Mouse (Mus musculus) intestine, embryonic 16.5 days (tissue): ENCODE results near the gene Clptm1. TPM values are rescaled to one million over a fixed set of nuclear protein-coding genes. Genes with fewer than 3 reads are reported as not detected.

Source experiments
- ATAC-seq: fragments of 200-750 bp; cut with Nextera tagmentation; 2 replicates; pipeline ENCODE4 v1.8.0; 2017; ENCODE audit warnings: moderate TSS enrichment, moderate library complexity
- H3K27ac ChIP-seq: fragments of 300-500 bp; sonication (generic); 2 replicates; pipeline ENCODE4 v1.5.1; 2014; ENCODE audit warnings: mild to moderate bottlenecking, low read length
- H3K27me3 ChIP-seq: fragments of 300-500 bp; sonication (generic); replicated peaks from 2 replicates; pipeline ENCODE4 v1.6.1; 2014; ENCODE audit warnings: low read length, control low read depth, mixed read lengths; ENCODE audit not compliant: control insufficient read depth, insufficient read depth
- H3K36me3 ChIP-seq: fragments of 300-500 bp; sonication (generic); 2 replicates; pipeline ENCODE4 v1.6.1; 2014; ENCODE audit warnings: low read length, control low read depth; ENCODE audit not compliant: control insufficient read depth, insufficient read depth
- H3K4me1 ChIP-seq: fragments of 300-500 bp; sonication (generic); 2 replicates; pipeline ENCODE4 v1.6.1; 2014; ENCODE audit warnings: low read length, control low read depth, mixed read lengths; ENCODE audit not compliant: control insufficient read depth, insufficient read depth
- H3K4me2 ChIP-seq: fragments of 300-500 bp; sonication (generic); 2 replicates; pipeline ENCODE4 v1.6.1; 2014; ENCODE audit warnings: low read depth, low read length, control low read depth
- H3K4me3 ChIP-seq: fragments of 300-500 bp; sonication (generic); 2 replicates; pipeline ENCODE4 v1.5.1; 2014; ENCODE audit warnings: mild to moderate bottlenecking, low read length
- H3K9ac ChIP-seq: fragments of 300-500 bp; sonication (generic); 2 replicates; pipeline ENCODE4 v1.6.1; 2014; ENCODE audit warnings: low read depth, low read length
- H3K9me3 ChIP-seq: fragments of 300-500 bp; sonication (generic); 2 replicates; pipeline ENCODE4 v1.6.1; 2016; ENCODE audit warnings: low read length, control low read depth; ENCODE audit not compliant: control insufficient read depth
- WGBS: fragments of 180-500 bp; shearing (Covaris S2); extraction: QIAGEN DNeasy Blood & Tissue Kit; methylation state at CpG from one replicate; pipeline ENCODE4 v1.1.7; 2014; 5-methylcytosine and 5-hydroxymethylcytosine counted together
- polyA plus RNA-seq: library from polyadenylated mRNA; unstranded; fragments of >200 nt; fragmentation: Nextera tagmentation; extraction: Ambion mirVana; gene quantifications from 2 replicates; pipeline ENCODE4 v1.2.1, GENCODE M21; 2015

Clptm1 gene
- polyA plus RNA-seq, 1 experiment from 2014 or later, result 70.5 TPM

DNA sequence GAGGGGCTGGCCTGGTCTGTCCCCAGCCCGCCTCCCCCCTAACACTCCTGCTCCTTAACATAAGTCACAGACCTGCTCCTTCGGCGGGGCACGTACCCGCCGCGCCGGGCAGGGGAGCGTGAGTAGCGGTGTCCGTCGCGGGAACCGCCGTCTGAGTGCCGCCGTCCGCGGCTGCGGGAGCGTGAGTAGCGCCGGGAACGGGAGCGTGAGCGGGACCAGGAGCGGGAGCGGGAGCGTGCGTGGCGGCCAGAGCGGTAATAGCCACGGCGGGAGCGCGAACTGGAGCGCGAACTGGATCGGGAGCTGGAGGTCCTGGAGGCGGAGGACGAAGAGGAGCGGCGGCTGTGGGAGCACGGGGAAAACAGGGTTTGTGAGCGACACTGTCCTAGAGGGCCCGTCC lies 78.6 kb downstream of the Clptm1 start:
- Histone ChIP-seq H3K4me1 (no peaks in the 10 kb centered on the region), H3K27me3 (no peaks in the 10 kb centered on the region), H3K9ac (no peak overlapping the region), H3K36me3 (peaks cover 65% of the 10 kb centered on the region), H3K9me3 (no peaks in the 10 kb centered on the region), H3K27ac (no peak overlapping the region), H3K4me2 (no peak overlapping the region), H3K4me3 (no peak overlapping the region)
- WGBS, result 80% methylated on average over 46 of the region's 46 CpGs
- no peak for ATAC-seq

Other genes with a start within 250 kb of the Clptm1 start
- 3.7 and 4.4 TPM in 2 replicates for gene Mark4, start 206.2 kb downstream of the Clptm1 start, polyA plus RNA-seq
- gene Exoc3l2, start 201.7 kb downstream of the Clptm1 start, polyA plus RNA-seq, result 0.27 and 0.46 TPM in 2 replicates
- gene Bloc1s3, start 156.7 kb downstream of the Clptm1 start, polyA plus RNA-seq, result 1.4 and 2.0 TPM in 2 replicates
- gene Trappc6a, start 156.6 kb downstream of the Clptm1 start, polyA plus RNA-seq, result 147 and 159 TPM in 2 replicates
- gene Nkpd1, start 147.2 kb downstream of the Clptm1 start, polyA plus RNA-seq, result 0.06 and 0.07 TPM in 2 replicates
- 15.5 and 18.6 TPM in 2 replicates for gene Ppp1r37, start 102.0 kb downstream of the Clptm1 start, polyA plus RNA-seq
- 0.42 and 0.64 TPM in 2 replicates for gene Zfp296, start 87.7 kb downstream of the Clptm1 start, polyA plus RNA-seq
- 132 and 137 TPM in 2 replicates for gene Gemin7, start 87.4 kb downstream of the Clptm1 start, polyA plus RNA-seq
- 30.3 and 32.5 TPM in 2 replicates for gene Clasrp, start 60.5 kb downstream of the Clptm1 start, polyA plus RNA-seq
- gene Relb, start 35.6 kb downstream of the Clptm1 start, polyA plus RNA-seq, result 8.8 and 10.6 TPM in 2 replicates
- 463 and 798 TPM in 2 replicates for gene Apoc2, start 12.9 kb upstream of the Clptm1 start, polyA plus RNA-seq
- not detected in 2 replicates for gene Gm44805, start 16.4 kb upstream of the Clptm1 start, polyA plus RNA-seq
- 2.6 and 8.3 TPM in 2 replicates for gene Apoc4, start 16.4 kb upstream of the Clptm1 start, polyA plus RNA-seq
- gene Apoc1, start 27.6 kb upstream of the Clptm1 start, polyA plus RNA-seq, result 39.5 and 43.2 TPM in 2 replicates
- gene Apoe, start 34.2 kb upstream of the Clptm1 start, polyA plus RNA-seq, result 314 and 355 TPM in 2 replicates
- gene Tomm40, start 50.4 kb upstream of the Clptm1 start, polyA plus RNA-seq, result 143 and 157 TPM in 2 replicates
- 143 and 149 TPM in 2 replicates for gene Nectin2, start 85.5 kb upstream of the Clptm1 start, polyA plus RNA-seq
- gene Bcam, start 106.0 kb upstream of the Clptm1 start, polyA plus RNA-seq, result 58.7 and 62.7 TPM in 2 replicates
- gene Cblc, start 131.8 kb upstream of the Clptm1 start, polyA plus RNA-seq, result 32.6 and 42.1 TPM in 2 replicates
- 15.5 and 15.6 TPM in 2 replicates for gene Bcl3, start 157.7 kb upstream of the Clptm1 start, polyA plus RNA-seq
- gene Gm19345, start 187.0 kb upstream of the Clptm1 start, polyA plus RNA-seq, result 0.13 and 0.27 TPM in 2 replicates
- not detected in 2 replicates for gene Ceacam16, start 196.3 kb upstream of the Clptm1 start, polyA plus RNA-seq
- not detected in 2 replicates for gene Ceacam19, start 222.9 kb upstream of the Clptm1 start, polyA plus RNA-seq